Comparison of ENCODE assay signal across 8 mouse cellular contexts in genomic region chr11:114795231-114795746, GRCm38 (mm10). TPM values are rescaled to one million over a fixed set of nuclear protein-coding genes. Genes with fewer than 3 reads are reported as not detected.
DNase-seq lines count a peak whose midpoint lies in the region; ATAC-seq lines count a peak whose summit lies in the region.

No protein-coding gene starts in this region.

- H3K27me3 ChIP-seq in heart, embryonic 12.5 days (replicated peaks), result peaks cover 61% of the 10 kb centered on the region
- peaks cover 29% of the 10 kb centered on the region for H3K27me3 ChIP-seq in neural tube, embryonic 12.5 days (replicated peaks)

- H3K9me3 ChIP-seq in heart, embryonic 12.5 days (replicated peaks), result no peaks in the 10 kb centered on the region
- H3K9me3 ChIP-seq in neural tube, embryonic 12.5 days, result no peaks in the 10 kb centered on the region

- H3K36me3 ChIP-seq in heart, embryonic 12.5 days, result no peaks in the 10 kb centered on the region
- no peaks in the 10 kb centered on the region for H3K36me3 ChIP-seq in neural tube, embryonic 12.5 days

- under 1% methylated on average over 7 of the region's 7 CpGs for WGBS in heart, embryonic 12.5 days
- WGBS in neural tube, embryonic 12.5 days, result 0% methylated on average over 7 of the region's 7 CpGs

- H3K4me1 ChIP-seq in heart, embryonic 12.5 days (replicated peaks), result peaks cover 20% of the 10 kb centered on the region
- peaks cover 64% of the 10 kb centered on the region for H3K4me1 ChIP-seq in neural tube, embryonic 12.5 days

- peak overlapping the region; percentile 79 for H3K4me2 ChIP-seq in heart, embryonic 12.5 days
- peak overlapping the region; percentile 95 for H3K4me2 ChIP-seq in neural tube, embryonic 12.5 days (replicated peaks)

- no peak overlapping the region for H3K27ac ChIP-seq in heart, embryonic 12.5 days (ENCODE audit: poor library complexity, severe bottlenecking)
- peak overlapping the region; percentile 87 for H3K27ac ChIP-seq in neural tube, embryonic 12.5 days

- peak overlapping the region; percentile 38 for H3K4me3 ChIP-seq in heart, embryonic 12.5 days
- peak overlapping the region; percentile 35 for H3K4me3 ChIP-seq in neural tube, embryonic 12.5 days

- ATAC-seq in heart, embryonic 12.5 days (ENCODE audit: insufficient number of reproducible peaks, low FRiP score), result peak; percentile 18; the same call in 1 of the 2 replicates
- ATAC-seq in neural tube, embryonic 12.5 days (ENCODE audit: low FRiP score, low read depth), result peak; percentile 88

- 0 out of 2 replicates have a peak overlapping the region, but pooled peaks have one; percentile 10 for H3K9ac ChIP-seq in heart, embryonic 12.5 days
- H3K9ac ChIP-seq in neural tube, embryonic 12.5 days, result peak overlapping the region; percentile 52; the same call in 1 of the 2 replicates

- peak; percentile 22 to 25 for DNase-seq in spleen, postnatal 36 days (ENCODE audit: low spot score in 2 of 2)
- no peak for DNase-seq in spleen, postnatal 4 days (ENCODE audit: low spot score in 2 of 2)
- peak; percentile 82 for DNase-seq in embryo, embryonic 9.5 days (ENCODE audit: extremely low spot score)
- DNase-seq in kidney, postnatal 10 days, result peak; percentile 83
- DNase-seq in liver, result peak; percentile 34
- DNase-seq in thymus, postnatal 36 days, result peak; percentile 23 to 39

RNA-seq across cellular contexts. Expression of gene Btbd17, which starts 0.5 kb away (rescaled TPM):
- polyA plus RNA-seq in heart, embryonic 12.5 days (2016; fragmentation: Nextera tagmentation; extraction: Ambion mirVana), result 0.18 TPM in 1 of 2 replicates, not detected in the other
- 48.5 and 51.2 TPM in 2 replicates for polyA plus RNA-seq in neural tube, embryonic 12.5 days (2016; fragmentation: Nextera tagmentation; extraction: Ambion mirVana)

RNA-seq across cellular contexts. Expression of gene Gpr142, which starts 3.4 kb away (rescaled TPM):
- polyA plus RNA-seq in heart, embryonic 12.5 days (2016; fragmentation: Nextera tagmentation; extraction: Ambion mirVana), result not detected in 2 replicates
- polyA plus RNA-seq in neural tube, embryonic 12.5 days (2016; fragmentation: Nextera tagmentation; extraction: Ambion mirVana), result not detected in 2 replicates

RNA-seq across cellular contexts. Expression of gene Kif19a, which starts 30.1 kb away (rescaled TPM):
- polyA plus RNA-seq in heart, embryonic 12.5 days (2016; fragmentation: Nextera tagmentation; extraction: Ambion mirVana), result 0.32 TPM in 1 of 2 replicates, not detected in the other
- 2.0 and 3.1 TPM in 2 replicates for polyA plus RNA-seq in neural tube, embryonic 12.5 days (2016; fragmentation: Nextera tagmentation; extraction: Ambion mirVana)

RNA-seq across cellular contexts. Expression of gene Gprc5c, which starts 55.7 kb away (rescaled TPM):
- polyA plus RNA-seq in heart, embryonic 12.5 days (2016; fragmentation: Nextera tagmentation; extraction: Ambion mirVana), result 26.6 and 26.7 TPM in 2 replicates
- polyA plus RNA-seq in neural tube, embryonic 12.5 days (2016; fragmentation: Nextera tagmentation; extraction: Ambion mirVana), result 21.6 and 23.9 TPM in 2 replicates

Comparison
In these comparisons a context has a peak if more than half of its experiments do, and no peak if none do; other contexts are left out.
1. DNase-seq: peak in spleen, postnatal 36 days (2 of 2), embryo, embryonic 9.5 days (single experiment), kidney, postnatal 10 days (single experiment), liver (single experiment) and thymus, postnatal 36 days (2 of 2); none in spleen, postnatal 4 days (0 of 2).
2. RNA of gene Btbd17, which starts 0.5 kb away (polyA plus RNA-seq): 48.5 to 51.2 TPM in neural tube, embryonic 12.5 days; 0.18 TPM in heart, embryonic 12.5 days; every median in the first group is over 10 times any median in the second.